In the genomic region with DNA sequence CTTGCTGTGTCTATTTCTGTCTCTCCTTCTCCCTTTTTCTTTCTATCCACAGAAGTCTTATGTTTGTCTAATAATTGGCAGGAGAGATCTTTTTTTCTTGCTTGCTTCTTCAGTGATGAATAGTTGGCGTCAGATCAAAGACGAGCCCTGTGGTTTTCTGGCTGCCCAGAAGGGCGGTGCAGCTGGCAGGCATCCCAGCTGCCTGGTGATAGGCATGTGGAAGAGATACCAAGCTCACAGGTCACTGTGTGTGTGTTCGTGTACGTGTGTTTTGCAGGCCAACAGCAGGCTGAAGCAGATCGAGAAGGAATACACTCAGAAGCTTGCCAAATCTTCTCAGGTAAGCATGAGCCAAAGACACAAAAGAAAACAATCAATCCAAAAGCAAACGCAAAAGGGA, we compare ENCODE assay signal across 8 mouse cellular contexts.
DNase-seq lines count a peak whose midpoint lies in the region; ATAC-seq and TF ChIP-seq lines count a peak whose summit lies in the region.

No protein-coding gene starts in this region.

- H3K4me1 ChIP-seq in heart, embryonic 10.5 days = peaks cover 8% of the 10 kb centered on the region; the same call in 1 of the 2 replicates
- 0 out of 4 replicates have a peak, but pooled peaks cover 0 to 5% of the 10 kb centered on the region in 2 experiments for H3K4me1 ChIP-seq in MEL (ENCODE audit: control insufficient read depth in 1 of 2, insufficient read depth in 2 of 2, low read length in 2 of 2)

- WGBS in heart, embryonic 10.5 days = 47% methylated on average over 7 of the region's 7 CpGs

- no peaks in the 10 kb centered on the region for H3K27me3 ChIP-seq in heart, embryonic 10.5 days (ENCODE audit: insufficient read depth, poor library complexity, severe bottlenecking)
- no peaks in the 10 kb centered on the region for H3K27me3 ChIP-seq in MEL (ENCODE audit: control insufficient read depth in 1 of 2, insufficient read depth in 2 of 2, low read length in 2 of 2)

- no peak overlapping the region for H3K9ac ChIP-seq in MEL (ENCODE audit: control insufficient read depth, low read depth, low read length, poor library complexity, severe bottlenecking)

- H3K27ac ChIP-seq in heart, embryonic 10.5 days = no peak overlapping the region
- H3K27ac ChIP-seq in MEL (ENCODE audit: control insufficient read depth, low read depth, low read length) = no peak overlapping the region

- no peaks in the 10 kb centered on the region for H3K36me3 ChIP-seq in heart, embryonic 10.5 days
- no peaks in the 10 kb centered on the region for H3K36me3 ChIP-seq in MEL (ENCODE audit: control insufficient read depth in 1 of 2, insufficient read depth in 2 of 2, low read length in 2 of 2)

- no peaks in the 10 kb centered on the region for H3K79me2 ChIP-seq in MEL (ENCODE audit: control insufficient read depth, insufficient read depth, low read length, poor library complexity)

- ATAC-seq in megakaryocyte-erythroid progenitor cell, adult 5-6 weeks (replicated peaks; ENCODE audit: low FRiP score, low TSS enrichment, poor library complexity, severe bottlenecking) = peak; percentile 98

- peak; percentile 97 for DNase-seq in heart, adult 11 months
- no peak for DNase-seq in heart, embryonic 10.5 days (ENCODE audit: low spot score)
- DNase-seq in MEL (ENCODE audit: low read depth, low spot score) = peak; percentile 82
- peak; percentile 87 for DNase-seq in cerebellum, postnatal 10 days
- peak; percentile 13 to 38 for DNase-seq in gastrocnemius, postnatal 36 days
- DNase-seq in kidney, postnatal 25 days = peak; percentile 83 to 86
- peak; percentile 17 for DNase-seq in thymus, postnatal 25 days

- TF ChIP-seq EP300 in MEL (IDR thresholded peaks at IDR 0.05; ENCODE audit: low read depth in 1 of 2, low read length in 2 of 2) = peak; percentile 63 to 69

- H3K4me3 ChIP-seq in heart, embryonic 10.5 days = no peak overlapping the region
- no peak overlapping the region for H3K4me3 ChIP-seq in MEL (ENCODE audit: control insufficient read depth in 1 of 2, insufficient read depth in 1 of 2, low read depth in 2 of 2, low read length in 2 of 2)

- intact Hi-C loops in gastrocnemius, postnatal 36 days (cut with DNase I) = no loop called here

- no peak for TF ChIP-seq POLR2A in MEL (IDR thresholded peaks at IDR 0.05; ENCODE audit: control insufficient read depth in 1 of 2, insufficient read depth in 1 of 2, low read depth in 1 of 2, low read length in 2 of 2, poor library complexity in 1 of 2)

- no peaks in the 10 kb centered on the region for H3K9me3 ChIP-seq in heart, embryonic 10.5 days
- H3K9me3 ChIP-seq in MEL (replicated peaks; ENCODE audit: insufficient read depth, low read length) = no peaks in the 10 kb centered on the region

- TF ChIP-seq CTCF in MEL (IDR thresholded peaks at IDR 0.05 in 2 of 3, conservative IDR thresholded peaks at IDR 0.05 in 1 of 3; ENCODE audit: control insufficient read depth in 1 of 3, insufficient read depth in 1 of 3, low read depth in 2 of 3, low read length in 3 of 3, poor library complexity in 1 of 3, severe bottlenecking in 1 of 3) = no peak

- TF ChIP-seq RAD21 in MEL (IDR thresholded peaks at IDR 0.05; ENCODE audit: low read depth, low read length) = no peak

TF ChIP-seq in MEL, 35 proteins besides CTCF, POLR2A, EP300 and RAD21:
- TF ChIP-seq TCF12 (IDR thresholded peaks at IDR 0.05; ENCODE audit: low read depth, low read length) (peak; percentile 53; the same call in 1 of the 2 replicates), RCOR1 (IDR thresholded peaks at IDR 0.05; ENCODE audit: low read depth, low read length) (peak; percentile 60; the same call in 1 of the 2 replicates), JUND (IDR thresholded peaks at IDR 0.05; ENCODE audit: low read depth, low read length) (no peak), MXI1 (IDR thresholded peaks at IDR 0.05; ENCODE audit: low read depth, low read length) (no peak), GATA1 (IDR thresholded peaks at IDR 0.05; ENCODE audit: low read depth, low read length) (peak; percentile 61; the same call in 1 of the 2 replicates), ETS1 (IDR thresholded peaks at IDR 0.05; ENCODE audit: low read depth, low read length) (peak; percentile 72), NRF1 (IDR thresholded peaks at IDR 0.05; ENCODE audit: insufficient read depth, low read depth, low read length, poor library complexity, severe bottlenecking) (no peak), ZNF384 (IDR thresholded peaks at IDR 0.05; ENCODE audit: low read depth, low read length) (peak; percentile 27; the same call in 1 of the 2 replicates), ELF1 (IDR thresholded peaks at IDR 0.05; ENCODE audit: low read depth, low read length) (no peak)
TF ChIP-seq in MEL: peak in this region for 5.
